Mouse (Mus musculus) heart, adult 2 months (tissue): ENCODE results near the gene Zzef1.

Experiments used
- CTCF ChIP-seq: fragments of 200-600 bp; IDR thresholded peaks from 2 replicates; pipeline ENCODE4 v1.8.1; 2022; ENCODE audit warnings: antibody characterized with exemption, mild to moderate bottlenecking, moderate library complexity
- EP300 ChIP-seq: fragments of 200-500 bp; IDR thresholded peaks from 2 replicates; pipeline ENCODE4 v1.6.1; 2011; ENCODE audit warnings: low read depth, low read length, control low read depth; ENCODE audit not compliant: insufficient read depth
- POLR2A ChIP-seq: fragments of 200-500 bp; IDR thresholded peaks from 2 replicates; pipeline ENCODE4 v1.6.1; 2011; ENCODE audit warnings: mild to moderate bottlenecking, low read depth, low read length, control low read depth; ENCODE audit not compliant: insufficient read depth

- TF ChIP-seq POLR2A (peak; percentile 72), CTCF (no peak), EP300 (no peak)
Observed at GRCm38 (mm10) chr11:72795455-72796295, at the start of gene Zzef1, which contains the start of gene Cyb5d2.
